Mouse (Mus musculus) heart, embryonic 13.5 days (tissue): ENCODE results near the gene Carf. TPM values are rescaled to one million over a fixed set of nuclear protein-coding genes. Genes with fewer than 3 reads are reported as not detected.
"Not testable (repeated sequence)": the region's sequence is repeated elsewhere in the genome, so short reads cannot be mapped to it uniquely, and the experiment has no call there.

Source experiments
- ATAC-seq: fragments of 200-750 bp; cut with Nextera tagmentation; 2 replicates; pipeline ENCODE4 v1.8.0; 2017; ENCODE audit warnings: moderate TSS enrichment; ENCODE audit not compliant: insufficient number of reproducible peaks, low FRiP score, low TSS enrichment; ENCODE audit errors: extremely low read depth
- H3K27ac ChIP-seq: fragments of 300-500 bp; sonication (generic); replicated peaks from 2 replicates; pipeline ENCODE4 v1.5.1; 2015; ENCODE audit warnings: moderate library complexity, mild to moderate bottlenecking, inconsistent platforms
- H3K27me3 ChIP-seq: fragments of 300-500 bp; sonication (generic); replicated peaks from 2 replicates; pipeline ENCODE4 v1.6.1; 2015; ENCODE audit warnings: mild to moderate bottlenecking, inconsistent platforms
- H3K36me3 ChIP-seq: fragments of 300-500 bp; sonication (generic); 2 replicates; pipeline ENCODE4 v1.6.1; 2015; ENCODE audit warnings: mild to moderate bottlenecking, inconsistent platforms
- H3K4me1 ChIP-seq: fragments of 300-500 bp; sonication (generic); 2 replicates; pipeline ENCODE4 v1.6.1; 2015; ENCODE audit warnings: inconsistent platforms
- H3K4me2 ChIP-seq: fragments of 300-500 bp; sonication (generic); 2 replicates; pipeline ENCODE4 v1.6.1; 2015; ENCODE audit warnings: inconsistent platforms, mild to moderate bottlenecking, moderate library complexity
- H3K4me3 ChIP-seq: fragments of 300-500 bp; sonication (generic); 2 replicates; pipeline ENCODE4 v1.5.1; 2015; ENCODE audit warnings: moderate library complexity, mild to moderate bottlenecking, inconsistent platforms
- H3K9ac ChIP-seq: fragments of 300-500 bp; sonication (generic); 2 replicates; pipeline ENCODE4 v1.6.1; 2015; ENCODE audit warnings: inconsistent platforms, mild to moderate bottlenecking, moderate library complexity
- H3K9me3 ChIP-seq: fragments of 300-500 bp; sonication (generic); 2 replicates; pipeline ENCODE4 v1.6.1; 2016; ENCODE audit warnings: inconsistent platforms
- WGBS: fragments of 180-500 bp; shearing (Covaris S2); methylation state at CpG from one replicate; pipeline ENCODE4 v1.1.7; 2015; ENCODE audit warnings: mixed read lengths; 5-methylcytosine and 5-hydroxymethylcytosine counted together
- polyA plus RNA-seq: library from polyadenylated mRNA; unstranded; fragments of >200 nt; fragmentation: Nextera tagmentation; extraction: Ambion mirVana; gene quantifications from 2 replicates; pipeline ENCODE4 v1.2.1, GENCODE M21; 2015

Carf gene
- polyA plus RNA-seq: 4.6 and 5.1 TPM in 2 replicates

DNA sequence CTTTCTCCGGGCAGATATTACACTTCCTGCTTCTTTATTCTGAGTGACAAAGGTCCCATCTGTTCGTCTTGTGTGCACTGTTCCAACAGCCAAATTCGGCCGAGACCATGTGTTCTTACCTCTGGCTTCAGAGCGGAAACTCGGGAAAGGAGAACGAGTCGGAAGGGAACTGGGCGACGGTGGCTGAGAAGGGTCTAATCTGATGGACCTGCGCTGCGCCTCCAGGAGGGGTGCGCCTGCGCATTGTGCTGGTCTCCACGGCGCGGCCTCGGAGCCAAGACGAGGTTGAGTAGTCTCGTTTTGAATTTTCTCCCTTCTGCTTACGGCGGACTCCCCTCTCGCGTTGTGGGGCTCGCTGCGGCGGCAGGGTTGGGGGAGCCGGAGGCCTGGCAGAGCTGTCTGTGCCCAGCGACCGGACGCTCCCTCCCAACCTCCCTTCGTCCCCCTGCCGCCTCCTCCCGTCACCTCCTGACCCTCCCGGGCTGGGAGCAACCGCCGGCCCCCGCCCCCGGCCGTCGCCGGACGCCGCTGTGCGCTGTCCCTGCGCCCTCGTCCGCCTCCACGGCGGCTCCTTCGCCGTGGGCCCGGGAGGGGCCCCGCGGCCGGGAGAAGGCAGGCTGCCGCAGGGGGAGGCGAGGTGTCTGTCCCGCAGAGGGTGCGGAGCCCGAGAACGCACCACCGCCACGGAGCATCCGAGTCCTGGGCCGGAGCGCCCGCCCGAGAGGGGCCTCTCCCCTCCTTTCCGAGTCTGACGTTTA lies at the start of gene Carf, which contains the start of gene Wdr12:
Gene Carf (plus strand): TSS at position 224 of the 758 bp plus-strand sequence.
Gene Wdr12 (minus strand): TSS at position 622 of the 758 bp plus-strand sequence.
- Histone ChIP-seq H3K27ac (peak within 1 kb of the TSS; percentile 100), H3K4me1 (peaks cover 15% of the 10 kb centered on the region), H3K36me3 (peaks cover 11% of the 10 kb centered on the region), H3K27me3 (no peaks in the 10 kb centered on the region), H3K4me3 (peak within 1 kb of the TSS; percentile 95), H3K9me3 (no peaks in the 10 kb centered on the region), H3K4me2 (peak within 1 kb of the TSS; percentile 92), H3K9ac (peak within 1 kb of the TSS; percentile 97)
- under 1% methylated on average over 70 of the region's 71 CpGs for WGBS
- peak; percentile 89 for ATAC-seq

DNA sequence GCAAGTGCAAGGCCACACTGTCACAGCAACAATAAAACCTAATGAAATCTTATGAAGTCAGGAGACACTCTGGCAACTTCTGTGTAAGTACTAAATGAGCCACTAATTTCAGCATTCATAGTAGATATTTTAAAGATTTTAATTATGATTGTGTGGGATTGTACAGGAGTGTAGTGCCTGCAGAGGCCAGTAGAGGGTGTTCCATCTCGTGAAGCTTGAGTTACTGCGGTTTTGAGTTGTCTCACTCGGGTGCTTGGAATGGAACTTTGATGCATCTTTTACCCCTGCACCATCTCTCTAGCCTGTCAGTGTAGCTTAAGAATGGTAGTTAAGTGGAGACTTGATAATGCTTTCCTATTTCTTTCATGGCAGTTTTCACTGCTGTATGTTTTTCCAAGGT lies 43.4 kb upstream of the Carf start:
- Histone ChIP-seq H3K9ac (no peak overlapping the region), H3K4me1 (no peaks in the 10 kb centered on the region), H3K4me3 (no peak overlapping the region), H3K9me3 (no peaks in the 10 kb centered on the region), H3K27ac (no peak overlapping the region), H3K4me2 (no peak overlapping the region), H3K36me3 (no peaks in the 10 kb centered on the region), H3K27me3 (no peaks in the 10 kb centered on the region)
- 31% methylated on average over 3 of the region's 3 CpGs for WGBS
- ATAC-seq: no peak

DNA sequence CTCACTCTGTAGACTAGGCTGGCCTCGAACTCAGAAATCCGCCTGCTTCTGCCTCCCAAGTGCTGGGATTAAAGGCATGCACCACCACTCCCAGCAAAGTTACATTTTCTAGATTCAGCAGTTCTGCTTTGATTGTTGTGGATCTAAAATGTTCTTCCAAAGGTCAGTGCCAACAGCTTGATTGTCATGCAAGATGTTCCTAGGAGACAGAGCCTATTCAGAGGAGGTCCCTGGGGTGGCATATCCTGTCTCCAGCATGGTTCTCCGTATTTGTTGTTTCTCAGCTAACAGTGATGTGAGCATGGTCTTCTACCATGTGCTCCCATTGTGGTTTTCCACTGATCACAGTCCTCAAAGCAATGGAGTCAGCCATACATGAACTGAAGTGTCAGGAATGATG lies 41.7 kb upstream of the Carf start:
- Histone ChIP-seq H3K4me2 (no peak overlapping the region), H3K27me3 (no peaks in the 10 kb centered on the region), H3K27ac (no peak overlapping the region), H3K36me3 (no peaks in the 10 kb centered on the region), H3K4me3 (no peak overlapping the region), H3K9ac (no peak overlapping the region), H3K9me3 (no peaks in the 10 kb centered on the region), H3K4me1 (no peaks in the 10 kb centered on the region)
- WGBS: 75% methylated on average over 3 of the region's 3 CpGs
- ATAC-seq: no peak

DNA sequence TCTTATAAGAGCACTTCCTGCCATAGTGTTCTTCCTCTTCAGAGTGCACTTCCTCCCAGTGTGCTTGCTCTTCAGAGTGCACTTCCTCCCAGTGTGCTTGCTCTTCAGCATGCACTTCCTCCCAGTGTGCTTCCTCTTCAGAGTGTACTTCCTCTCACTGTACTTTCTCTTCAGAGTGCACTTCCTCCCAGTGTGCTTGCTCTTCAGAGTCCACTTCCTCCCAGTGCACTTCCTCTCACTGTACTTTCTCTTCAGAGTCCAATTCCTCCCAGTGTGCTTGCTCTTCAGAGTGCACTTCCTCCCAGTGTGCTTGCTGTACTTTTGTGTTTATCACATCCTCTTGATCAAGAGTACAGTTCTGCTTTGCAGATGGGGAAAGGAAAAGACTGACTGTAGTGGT lies 27.3 kb upstream of the Carf start:
- not testable (repeated sequence) for H3K9ac ChIP-seq, ATAC-seq, H3K27ac ChIP-seq

DNA sequence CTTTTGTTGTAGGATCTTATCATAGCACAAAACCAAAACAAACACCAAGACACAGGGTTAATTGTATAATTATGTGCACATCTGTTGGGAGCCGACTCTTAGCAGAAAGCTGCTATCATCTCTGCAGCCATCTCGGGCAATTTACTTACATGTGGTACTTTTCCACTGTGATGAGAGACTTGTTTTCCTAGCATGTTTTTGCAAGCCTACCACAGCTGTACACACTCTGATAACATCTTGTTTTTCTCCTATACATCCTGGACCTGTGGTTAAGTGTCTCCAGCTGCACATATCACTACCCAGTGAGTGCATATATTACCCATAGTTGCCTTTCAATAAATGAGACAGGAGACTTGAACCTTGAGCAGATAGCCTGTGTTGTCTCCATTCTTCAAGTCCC lies 23.1 kb upstream of the Carf start:
- H3K27me3 ChIP-seq: no peaks in the 10 kb centered on the region
- no peak overlapping the region for H3K4me3 ChIP-seq
- ATAC-seq: no peak
- H3K4me1 ChIP-seq: no peaks in the 10 kb centered on the region
- peaks cover 38% of the 10 kb centered on the region for H3K36me3 ChIP-seq
- H3K27ac ChIP-seq: no peak overlapping the region
- H3K9ac ChIP-seq: no peak overlapping the region
- no peak overlapping the region for H3K4me2 ChIP-seq
- 73% methylated on average over 2 of the region's 2 CpGs for WGBS
- no peaks in the 10 kb centered on the region for H3K9me3 ChIP-seq

More for the DNA sequence above, 27.3 kb upstream of the Carf start:
- not testable (repeated sequence) for H3K27me3 ChIP-seq, H3K4me1 ChIP-seq, H3K9me3 ChIP-seq, H3K36me3 ChIP-seq, H3K4me3 ChIP-seq, H3K4me2 ChIP-seq

DNA sequence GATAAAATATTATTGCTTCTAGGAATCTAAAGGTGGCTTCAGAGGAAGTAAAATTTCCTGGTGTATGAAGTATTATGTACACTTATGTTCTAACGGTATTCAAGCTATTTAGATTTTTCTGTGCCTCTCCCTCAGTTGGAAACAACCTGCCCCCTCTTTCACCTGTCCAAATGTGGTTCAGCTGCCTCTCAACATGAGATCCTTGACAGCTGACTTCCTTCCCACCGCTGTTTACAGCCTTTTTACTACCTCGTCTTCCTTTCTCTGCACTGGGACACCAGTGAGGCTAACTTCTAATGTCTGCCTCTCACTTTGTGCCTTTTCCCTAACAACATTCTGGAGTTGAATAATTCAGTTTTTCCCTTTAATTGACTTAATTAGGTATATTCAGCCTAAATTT lies 22.5 kb upstream of the Carf start:
- Histone ChIP-seq H3K4me3 (no peak overlapping the region), H3K27me3 (no peaks in the 10 kb centered on the region), H3K4me1 (no peaks in the 10 kb centered on the region), H3K36me3 (peaks cover 44% of the 10 kb centered on the region), H3K9ac (no peak overlapping the region), H3K9me3 (no peaks in the 10 kb centered on the region), H3K27ac (no peak overlapping the region), H3K4me2 (no peak overlapping the region)
- 75% methylated on average over 3 of the region's 3 CpGs for WGBS
- no peak for ATAC-seq

DNA sequence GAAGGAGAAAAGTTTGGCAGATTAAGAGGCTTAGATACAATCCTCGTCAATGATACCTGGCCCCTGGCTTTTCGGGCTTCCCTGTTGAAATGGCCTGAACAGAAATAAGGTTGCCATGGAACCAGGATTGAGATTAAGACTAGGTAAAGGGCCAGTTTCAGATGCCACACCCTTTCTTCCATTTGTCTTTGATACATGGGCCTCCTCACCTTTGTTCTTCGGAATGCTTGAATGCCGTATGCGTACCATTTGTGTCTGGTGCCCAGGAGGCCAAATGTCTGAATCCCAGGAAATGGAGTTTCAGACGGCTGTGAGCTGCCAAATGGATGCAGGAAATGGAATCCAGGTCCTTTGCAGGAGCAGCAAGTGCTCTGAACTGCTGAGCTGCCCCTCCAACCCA lies 21.6 kb upstream of the Carf start:
- Histone ChIP-seq H3K4me1 (no peaks in the 10 kb centered on the region), H3K9me3 (no peaks in the 10 kb centered on the region), H3K27me3 (no peaks in the 10 kb centered on the region), H3K4me2 (no peak overlapping the region), H3K4me3 (no peak overlapping the region), H3K9ac (no peak overlapping the region), H3K36me3 (peaks cover 49% of the 10 kb centered on the region), H3K27ac (no peak overlapping the region)
- 80% methylated on average over 6 of the region's 6 CpGs for WGBS
- no peak for ATAC-seq

DNA sequence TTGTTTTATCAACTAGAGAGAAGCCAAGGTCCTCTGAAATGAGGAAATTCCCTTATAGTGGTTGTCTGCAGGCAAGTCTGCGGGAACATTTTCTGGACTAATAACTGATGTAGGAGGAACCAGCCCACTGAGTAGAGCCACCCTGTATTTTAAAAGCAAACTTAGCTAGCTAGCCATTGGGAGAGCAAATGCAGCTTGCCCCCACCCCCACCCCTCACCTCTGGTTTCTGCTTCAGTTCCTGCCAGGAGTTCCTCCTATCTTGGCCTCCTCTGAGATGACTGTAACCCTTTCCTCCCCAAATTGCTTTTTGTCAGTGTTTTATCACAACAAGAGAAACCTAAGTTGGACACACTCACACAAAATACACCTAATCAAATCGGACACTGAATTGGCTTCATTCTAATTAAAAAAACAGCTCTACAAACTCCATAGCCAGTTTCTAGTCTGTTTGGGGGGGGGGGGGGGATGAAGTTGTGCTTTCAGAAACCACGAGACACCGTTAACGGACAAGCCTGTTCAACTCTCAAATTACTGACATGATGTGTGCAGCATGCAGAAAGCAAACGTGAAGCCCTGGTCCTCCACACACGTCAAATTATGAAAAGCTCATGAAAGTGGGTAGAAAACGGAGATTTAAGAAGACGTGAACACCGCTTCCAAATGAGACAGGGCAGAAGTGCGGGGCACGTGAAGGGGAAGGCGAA lies 1.3 kb upstream of the Carf start:
- ATAC-seq: no peak
- Histone ChIP-seq H3K9ac (peak overlapping the region; percentile 97), H3K9me3 (no peaks in the 10 kb centered on the region), H3K27me3 (no peaks in the 10 kb centered on the region), H3K4me2 (peak overlapping the region; percentile 92), H3K4me3 (peak overlapping the region; percentile 95), H3K36me3 (peaks cover 24% of the 10 kb centered on the region), H3K4me1 (peaks cover 15% of the 10 kb centered on the region), H3K27ac (peak overlapping the region; percentile 100; the same call in 1 of the 2 replicates)
- WGBS: 9% methylated on average over 13 of the region's 13 CpGs

DNA sequence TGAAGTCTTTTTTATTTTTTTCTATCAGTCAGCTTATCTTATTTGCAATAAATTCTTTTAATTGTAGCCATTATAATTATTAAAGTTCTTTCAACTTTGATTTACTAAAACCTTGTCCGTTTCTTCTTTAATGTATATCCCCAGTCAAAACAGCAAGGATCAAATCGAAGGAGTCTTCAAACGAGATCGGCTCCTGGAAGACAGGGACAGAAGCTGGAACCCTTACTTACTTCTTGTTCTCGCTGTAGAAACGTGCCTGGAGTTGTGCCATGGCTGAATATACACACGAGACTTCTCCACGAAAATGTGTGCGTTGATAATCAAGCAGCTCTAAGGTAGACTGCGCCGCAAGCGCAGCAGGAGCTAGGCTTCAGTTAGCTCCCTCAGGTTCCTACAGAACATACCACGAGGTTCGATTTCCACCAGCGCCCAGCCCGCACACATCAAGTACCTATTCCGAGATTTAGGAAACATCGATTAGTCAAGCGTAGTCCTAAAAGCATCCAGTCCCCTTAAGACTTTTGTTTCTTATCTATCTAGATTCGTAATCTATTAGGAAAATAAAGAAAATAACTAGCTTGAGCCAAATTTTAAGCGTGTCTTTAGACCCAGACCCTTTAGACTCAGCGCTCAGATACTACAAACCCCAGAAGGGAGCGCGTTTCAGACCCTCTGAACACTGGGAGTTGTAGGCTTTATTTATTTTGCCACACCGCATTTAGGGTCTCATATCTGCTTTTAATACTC lies 597 bp upstream of the Carf start:
- under 1% methylated on average over 25 of the region's 25 CpGs for WGBS
- no peaks in the 10 kb centered on the region for H3K27me3 ChIP-seq
- ATAC-seq: peak; percentile 59; the same call in 1 of the 2 replicates
- H3K4me1 ChIP-seq: peaks cover 15% of the 10 kb centered on the region
- H3K9me3 ChIP-seq: no peaks in the 10 kb centered on the region
- peak overlapping the region; percentile 92 for H3K4me2 ChIP-seq
- H3K9ac ChIP-seq: peak overlapping the region; percentile 97
- H3K4me3 ChIP-seq: peak overlapping the region; percentile 95
- peaks cover 18% of the 10 kb centered on the region for H3K36me3 ChIP-seq
- H3K27ac ChIP-seq: peak overlapping the region; percentile 100

DNA sequence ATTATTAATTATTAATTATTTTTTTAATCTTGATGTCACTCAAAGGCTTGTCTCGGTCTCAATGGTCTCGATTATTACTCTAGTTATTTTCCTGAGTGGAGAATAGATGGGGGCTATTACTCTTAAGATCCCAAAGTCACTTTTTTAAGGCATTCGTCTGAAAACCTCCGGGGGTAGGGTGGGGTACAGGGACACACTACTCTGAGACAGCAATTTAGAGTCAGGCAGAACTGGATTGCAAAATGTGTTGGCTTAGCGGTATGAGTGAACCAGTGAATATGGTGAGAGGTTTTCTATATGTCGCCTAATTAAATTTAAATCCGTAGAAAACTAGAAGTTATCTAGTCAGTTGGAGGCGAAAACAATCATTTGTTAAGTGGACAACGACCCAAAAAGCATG lies 792 bp downstream of the Carf start:
- WGBS: 12% methylated on average over 9 of the region's 9 CpGs
- Histone ChIP-seq H3K4me3 (peak overlapping the region; percentile 95), H3K27ac (peak overlapping the region; percentile 100), H3K4me2 (peak overlapping the region; percentile 92), H3K27me3 (no peaks in the 10 kb centered on the region), H3K4me1 (peaks cover 15% of the 10 kb centered on the region), H3K9ac (peak overlapping the region; percentile 97), H3K9me3 (no peaks in the 10 kb centered on the region), H3K36me3 (peaks cover 8% of the 10 kb centered on the region)
- ATAC-seq: no peak

DNA sequence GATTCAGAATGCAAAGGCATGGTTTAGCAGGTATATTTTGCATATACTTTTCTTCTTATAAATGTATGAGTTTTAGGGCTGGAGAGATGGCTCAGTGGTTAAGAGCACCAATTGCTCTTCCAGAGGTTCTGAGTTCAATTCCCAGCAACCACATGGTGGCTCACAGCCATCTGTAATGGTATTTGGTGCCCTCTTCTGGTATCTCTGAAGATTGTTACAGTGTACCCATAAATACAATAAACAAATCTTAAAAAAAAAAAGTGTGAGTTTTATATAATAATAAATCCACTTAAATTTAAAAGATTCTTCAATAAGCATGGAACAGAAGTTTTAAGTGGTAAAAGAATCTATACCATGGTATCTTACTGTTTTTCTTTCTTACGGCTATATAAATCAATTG lies 6.5 kb downstream of the Carf start:
- peaks cover 34% of the 10 kb centered on the region for H3K36me3 ChIP-seq
- ATAC-seq: no peak
- H3K4me1 ChIP-seq: no peaks in the 10 kb centered on the region
- WGBS: 100% methylated on average over 1 of the region's 1 CpGs
- no peak overlapping the region for H3K4me2 ChIP-seq
- no peaks in the 10 kb centered on the region for H3K27me3 ChIP-seq
- H3K4me3 ChIP-seq: no peak overlapping the region
- H3K9me3 ChIP-seq: no peaks in the 10 kb centered on the region
- H3K9ac ChIP-seq: no peak overlapping the region
- H3K27ac ChIP-seq: no peak overlapping the region
